Mouse (Mus musculus) right cerebral cortex, postnatal 14 days (tissue): ENCODE measurements around the gene Orm1.

Experiments
- DNase-seq: peaks from one replicate; pipeline ENCODE4 v3.0.0; 2022

The Orm1 gene

GRCm38 (mm10) chr4:63356981-63357570, 12.7 kb downstream of the Orm1 start:
- DNase-seq = no peak

- no peak for DNase-seq
Observed at GRCm38 (mm10) chr4:63359861-63360260, 15.5 kb downstream of the Orm1 start.

- DNase-seq = no peak
Observed at GRCm38 (mm10) chr4:63362150-63362549, 17.8 kb downstream of the Orm1 start, which contains the start of gene Orm2. Orm2 (plus strand) TSS chr4:63362449.

- DNase-seq = peak; percentile 89
Observed at GRCm38 (mm10) chr4:63368577-63368976, 24.2 kb downstream of the Orm1 start.

GRCm38 (mm10) chr4:63370897-63371296, 26.5 kb downstream of the Orm1 start:
- DNase-seq = no peak

- DNase-seq = peak; percentile 54
Observed at GRCm38 (mm10) chr4:63371890-63372289, 27.5 kb downstream of the Orm1 start.

- DNase-seq = no peak
Observed at GRCm38 (mm10) chr4:63373404-63373803, 29.0 kb downstream of the Orm1 start.

- DNase-seq = no peak
Observed at GRCm38 (mm10) chr4:63374331-63374730, 30.0 kb downstream of the Orm1 start.

- no peak for DNase-seq
Observed at GRCm38 (mm10) chr4:63375367-63375766, 31.0 kb downstream of the Orm1 start.

GRCm38 (mm10) chr4:63377483-63377882, 33.1 kb downstream of the Orm1 start:
- no peak for DNase-seq

GRCm38 (mm10) chr4:63382676-63383369, 38.5 kb downstream of the Orm1 start:
- DNase-seq = no peak

GRCm38 (mm10) chr4:63383474-63383873, 39.1 kb downstream of the Orm1 start:
- DNase-seq = no peak

GRCm38 (mm10) chr4:63384262-63384661, 39.9 kb downstream of the Orm1 start:
- DNase-seq = no peak

- no peak for DNase-seq
Observed at GRCm38 (mm10) chr4:63385253-63385652, 40.9 kb downstream of the Orm1 start.

- DNase-seq = no peak
Observed at GRCm38 (mm10) chr4:63385784-63386183, 41.4 kb downstream of the Orm1 start.

GRCm38 (mm10) chr4:63388029-63388428, 43.7 kb downstream of the Orm1 start:
- no peak for DNase-seq

- DNase-seq = no peak
Observed at GRCm38 (mm10) chr4:63389121-63389886, 44.9 kb downstream of the Orm1 start.

- no peak for DNase-seq
Observed at GRCm38 (mm10) chr4:63389887-63390528, 45.6 kb downstream of the Orm1 start.

GRCm38 (mm10) chr4:63391322-63391721, 47.0 kb downstream of the Orm1 start:
- no peak for DNase-seq
